Mouse (Mus musculus): Measurements from ENCODE around the gene Pcid2.
"Not testable (repeated sequence)": the region's sequence is repeated elsewhere in the genome, so short reads cannot be mapped to it uniquely, and the experiment has no call there.

The Pcid2 gene

DNA sequence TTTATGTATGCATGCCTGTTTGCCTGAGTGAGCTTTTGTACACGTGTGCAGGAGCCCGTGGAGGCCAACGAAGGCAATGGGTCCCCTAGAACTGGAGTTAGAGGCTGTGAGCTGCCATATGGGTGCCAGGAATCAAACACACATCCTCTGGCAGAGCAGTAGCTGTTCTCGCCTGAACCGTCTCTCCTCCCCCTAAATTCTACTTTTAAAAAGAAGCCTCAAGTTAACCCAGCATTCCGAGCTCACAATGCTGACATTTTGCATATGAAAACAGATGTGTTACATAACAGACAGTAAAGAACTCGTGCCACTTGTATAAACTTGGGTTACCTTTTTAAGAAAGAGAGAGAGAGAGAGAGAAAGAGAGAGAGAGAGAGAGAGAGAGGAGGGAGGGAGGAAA lies 27.7 kb downstream of the Pcid2 start:
- DNase-seq (ENCODE audit: low spot score in 2 of 2) = no peak

DNA sequence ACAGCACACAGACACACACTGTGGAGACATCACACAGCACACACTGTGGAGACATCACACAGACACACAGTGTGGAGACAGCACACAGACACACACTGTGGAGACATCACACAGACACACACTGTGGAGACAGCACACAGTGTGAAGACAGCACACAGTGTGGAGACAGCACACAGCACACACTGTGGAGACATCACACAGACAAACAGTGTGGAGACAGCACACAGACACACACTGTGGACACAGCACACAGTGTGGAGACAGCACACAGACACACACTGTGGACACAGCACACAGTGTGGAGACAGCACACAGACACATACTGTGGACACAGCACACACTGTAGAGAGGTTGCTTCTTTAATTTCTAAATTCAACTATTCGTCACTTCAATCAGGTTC lies 29.7 kb downstream of the Pcid2 start:
- DNase-seq (ENCODE audit: low spot score in 2 of 2) = not testable (repeated sequence)

DNA sequence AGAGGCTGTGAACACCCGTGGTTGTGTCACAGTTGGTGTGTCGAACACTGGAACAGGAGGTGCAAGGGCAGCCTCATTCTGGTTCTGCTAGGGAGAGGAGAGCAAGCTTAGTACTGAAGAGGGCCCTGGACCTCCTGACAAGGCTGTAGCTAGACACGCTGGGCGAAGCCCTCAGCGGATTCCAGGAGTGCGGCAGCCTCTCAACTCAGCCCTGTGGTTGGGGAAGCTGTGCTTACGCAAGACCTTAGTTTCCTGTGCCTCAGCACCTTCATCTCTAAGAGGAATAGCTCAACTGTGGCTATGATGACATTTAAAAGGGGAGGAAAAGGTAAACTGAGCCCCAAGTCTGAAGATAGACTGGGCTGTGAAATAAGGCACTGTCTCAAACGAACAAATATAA lies 30.2 kb downstream of the Pcid2 start:
- no peak for DNase-seq (ENCODE audit: low spot score in 2 of 2)

DNA sequence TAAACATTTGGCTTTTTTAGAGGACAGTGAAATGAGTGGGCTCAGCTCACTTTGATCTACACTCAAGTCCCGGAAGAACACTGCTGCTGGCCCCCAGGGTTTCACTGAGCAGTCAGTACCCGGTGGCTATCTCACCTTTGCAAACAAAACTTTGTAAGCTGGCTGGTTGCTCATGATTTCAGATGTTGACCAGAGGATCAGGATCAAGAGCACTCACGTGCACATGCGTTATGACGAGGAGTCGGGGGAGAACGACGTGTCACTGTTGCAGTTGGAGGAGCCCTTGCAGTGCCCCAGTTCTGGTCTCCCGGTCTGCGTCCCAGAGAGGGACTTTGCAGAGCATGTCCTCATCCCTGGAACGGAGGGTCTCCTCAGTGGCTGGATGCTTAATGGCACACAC lies 32.0 kb downstream of the Pcid2 start:
- DNase-seq (ENCODE audit: low spot score in 2 of 2) = no peak

DNA sequence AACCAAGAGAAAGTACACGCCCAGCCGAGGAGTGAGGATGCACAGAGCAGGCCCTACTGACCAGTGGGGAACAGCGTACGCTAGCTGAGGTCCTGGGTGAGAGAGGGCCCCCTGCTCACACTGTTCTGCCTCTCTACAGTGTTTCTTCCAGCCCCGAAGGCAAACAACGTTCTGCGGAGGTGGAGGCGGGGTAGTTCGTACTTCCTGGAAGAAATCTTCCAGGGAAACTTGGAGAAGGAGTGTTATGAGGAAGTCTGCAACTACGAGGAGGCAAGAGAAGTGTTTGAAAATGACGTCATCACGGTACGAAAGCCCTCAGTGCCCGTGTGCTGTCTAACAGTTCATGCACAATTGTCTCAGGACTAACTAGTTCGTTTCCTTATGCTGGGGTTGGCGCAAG lies 42.1 kb downstream of the Pcid2 start:
- DNase-seq (ENCODE audit: low spot score in 2 of 2) = no peak

DNA sequence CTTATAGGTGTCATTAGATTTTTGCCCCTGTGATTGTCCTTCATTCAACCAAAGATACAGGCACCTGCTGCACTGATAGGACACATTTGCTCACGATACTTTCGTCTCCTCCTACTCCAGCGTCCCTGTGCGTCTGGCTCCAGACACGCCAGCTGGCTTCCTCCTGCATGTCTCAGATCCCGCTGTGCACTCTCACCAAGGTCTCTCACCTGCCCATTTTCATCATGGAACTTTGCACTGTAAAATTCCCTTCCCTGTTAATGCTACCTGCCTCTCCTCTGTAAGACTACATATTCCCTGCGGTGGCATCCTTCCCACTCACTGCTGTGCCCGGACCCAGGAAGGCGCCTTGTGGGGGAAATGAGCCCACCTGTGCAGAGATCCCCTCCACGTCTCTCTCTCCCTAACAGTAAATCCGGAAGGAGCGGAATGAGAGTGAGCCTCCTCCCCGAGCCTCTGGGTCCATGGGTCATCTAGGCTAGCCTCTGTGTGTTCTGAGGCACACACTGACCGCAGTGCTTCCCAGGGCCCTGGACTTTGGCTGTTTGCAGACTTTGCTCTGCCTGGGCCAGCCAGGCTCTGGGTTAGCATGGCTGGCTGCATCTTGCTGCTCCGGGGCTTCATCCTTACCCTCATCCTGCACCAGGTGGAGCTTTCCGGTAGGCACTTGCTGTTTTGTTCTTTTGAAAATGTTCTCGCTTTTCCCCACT lies 44.7 kb downstream of the Pcid2 start, which contains the start of gene Proz:
Gene Proz (plus strand): TSS at position 474 of the 710 bp plus-strand sequence.
- DNase-seq (ENCODE audit: low spot score in 2 of 2) = no peak

DNA sequence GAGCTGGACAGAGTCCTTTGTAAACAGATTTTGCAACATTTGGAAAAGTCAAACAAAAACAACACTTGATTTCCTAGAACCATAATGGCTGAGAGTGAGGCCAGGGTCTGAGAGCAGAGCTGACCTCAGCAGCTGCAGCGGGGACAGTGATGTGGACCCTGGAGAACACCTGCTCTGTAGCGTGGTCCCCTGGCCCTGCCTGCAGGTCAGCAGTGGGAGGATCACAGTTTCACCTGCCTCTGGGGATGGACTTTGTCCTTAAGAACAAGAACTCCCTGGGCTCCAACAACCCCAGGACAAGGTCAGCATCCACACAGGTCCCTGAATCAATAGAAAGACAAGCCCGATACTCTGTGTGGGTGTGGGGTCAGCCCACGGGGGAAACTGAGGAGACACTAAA lies 47.9 kb downstream of the Pcid2 start:
- DNase-seq (ENCODE audit: low spot score in 2 of 2) = no peak

DNA sequence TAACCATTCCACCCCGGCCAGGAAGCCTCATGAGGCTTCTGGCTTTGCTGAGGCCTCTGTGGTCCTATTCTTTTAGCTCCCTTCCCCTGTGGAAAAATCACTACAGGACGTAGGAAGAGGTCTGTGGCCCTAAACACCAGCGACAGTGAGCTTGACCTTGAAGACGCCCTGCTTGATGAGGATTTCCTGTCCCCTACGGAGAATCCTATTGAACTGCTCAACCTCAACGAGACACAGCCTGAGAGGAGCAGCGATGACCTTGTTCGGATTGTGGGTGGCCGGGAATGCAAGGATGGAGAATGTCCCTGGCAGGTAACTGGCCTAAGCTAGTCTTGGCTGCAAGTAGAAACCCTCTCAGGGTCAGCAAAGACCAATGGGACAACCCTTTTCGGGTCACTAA lies 54.7 kb downstream of the Pcid2 start:
- DNase-seq (ENCODE audit: low spot score in 2 of 2) = no peak

DNA sequence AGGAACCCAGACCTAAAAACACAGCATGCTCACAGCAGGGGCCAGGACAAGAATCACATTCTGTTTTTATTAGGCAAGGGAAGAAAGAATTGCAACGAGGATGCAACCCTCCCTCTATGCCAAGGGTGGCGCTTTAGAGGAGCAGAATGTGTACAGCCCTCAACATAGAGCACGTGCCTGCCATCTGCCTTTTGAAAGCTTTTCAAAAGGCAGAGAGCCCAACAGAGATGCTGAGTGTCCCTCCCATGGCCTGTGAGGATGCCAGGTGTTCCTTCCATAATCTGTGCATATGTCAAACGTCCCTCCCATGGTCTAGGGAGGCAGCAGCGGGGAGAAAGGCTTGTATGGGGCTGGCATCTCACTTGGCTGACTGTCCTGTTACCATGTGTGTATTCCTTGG lies 57.6 kb downstream of the Pcid2 start:
- no peak for DNase-seq (ENCODE audit: low spot score in 2 of 2)

DNA sequence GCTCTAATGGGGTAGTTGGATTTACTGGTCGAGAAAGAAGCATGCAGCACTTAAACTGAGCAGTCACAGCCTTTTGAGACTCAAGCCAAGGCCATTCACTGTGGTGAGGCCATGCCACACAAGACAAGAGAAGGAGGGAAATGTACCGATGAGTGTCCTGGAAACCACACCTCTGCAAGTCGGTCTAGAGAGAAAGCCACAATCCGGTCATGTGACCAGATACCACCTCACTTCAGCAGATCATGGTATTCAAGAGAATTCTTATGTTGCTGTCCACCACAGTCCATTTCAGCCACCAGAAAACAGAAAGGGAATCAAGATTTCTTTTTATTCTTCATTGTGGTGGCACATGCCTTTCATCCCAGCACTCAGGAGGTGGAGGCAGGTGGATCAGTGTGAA lies 63.8 kb downstream of the Pcid2 start:
- DNase-seq (ENCODE audit: low spot score in 2 of 2) = no peak

DNA sequence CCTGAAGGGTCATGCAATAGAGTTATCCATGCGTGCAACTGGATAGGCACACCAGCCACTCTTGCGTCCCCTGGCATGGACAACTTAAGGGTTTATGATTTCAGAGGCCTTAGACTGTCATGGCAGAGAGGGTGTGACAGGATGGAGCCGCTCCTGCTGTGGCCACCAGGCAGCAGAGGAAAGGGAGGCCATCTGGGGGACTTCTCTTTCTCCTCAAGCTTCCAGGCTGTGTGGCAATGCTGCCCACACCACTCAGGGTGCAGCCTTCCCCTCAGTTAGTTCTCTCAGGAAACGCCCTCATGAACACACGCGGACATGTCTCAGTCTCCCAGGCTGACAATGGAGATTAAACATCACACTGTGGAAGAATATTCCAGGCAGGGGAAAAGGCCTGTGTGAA lies 66.2 kb downstream of the Pcid2 start:
- DNase-seq (ENCODE audit: low spot score in 2 of 2) = no peak

DNA sequence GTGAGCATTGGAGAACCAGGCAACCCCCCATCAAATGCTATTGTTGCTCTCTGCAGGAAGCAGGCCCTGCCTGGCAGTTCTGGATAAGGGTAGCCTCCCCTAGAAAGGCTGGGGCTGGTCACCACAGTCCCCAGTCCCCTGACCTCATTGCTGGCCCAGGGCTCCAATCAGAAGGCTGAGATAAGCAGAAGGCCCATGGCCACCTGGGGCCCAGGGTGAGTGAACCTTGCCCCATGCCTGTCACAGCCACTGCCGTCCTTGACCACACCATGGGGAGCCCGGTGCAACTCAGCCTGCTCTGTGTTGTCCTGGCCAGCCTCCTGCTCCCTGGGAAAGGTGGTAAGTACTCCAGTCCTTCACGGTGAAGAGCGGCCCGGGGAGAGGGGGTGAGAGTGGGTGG lies 67.7 kb downstream of the Pcid2 start:
- no peak for DNase-seq (ENCODE audit: low spot score in 2 of 2)

DNA sequence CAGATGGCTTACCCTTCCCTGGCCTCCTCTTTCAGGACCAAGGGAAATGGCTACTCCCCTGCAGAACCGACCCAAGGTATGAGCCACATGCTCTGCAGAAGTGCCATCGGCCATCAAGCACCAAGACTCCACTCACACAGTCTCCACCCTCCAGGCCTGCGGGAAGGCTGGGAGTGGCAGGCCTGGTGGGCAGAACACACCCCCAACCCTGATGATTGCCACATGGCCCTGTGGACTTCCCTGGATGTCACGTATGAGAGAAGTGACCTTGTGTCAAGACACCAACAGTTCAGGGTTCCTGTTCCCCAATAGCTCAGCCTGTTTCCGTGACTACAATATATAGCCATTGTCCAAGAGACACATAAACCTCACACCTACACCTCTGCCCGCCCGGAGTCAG lies 68.2 kb downstream of the Pcid2 start, which contains the start of gene F10:
Gene F10 (plus strand): TSS at position 294 of the 400 bp plus-strand sequence.
- DNase-seq (ENCODE audit: low spot score in 2 of 2) = no peak

DNA sequence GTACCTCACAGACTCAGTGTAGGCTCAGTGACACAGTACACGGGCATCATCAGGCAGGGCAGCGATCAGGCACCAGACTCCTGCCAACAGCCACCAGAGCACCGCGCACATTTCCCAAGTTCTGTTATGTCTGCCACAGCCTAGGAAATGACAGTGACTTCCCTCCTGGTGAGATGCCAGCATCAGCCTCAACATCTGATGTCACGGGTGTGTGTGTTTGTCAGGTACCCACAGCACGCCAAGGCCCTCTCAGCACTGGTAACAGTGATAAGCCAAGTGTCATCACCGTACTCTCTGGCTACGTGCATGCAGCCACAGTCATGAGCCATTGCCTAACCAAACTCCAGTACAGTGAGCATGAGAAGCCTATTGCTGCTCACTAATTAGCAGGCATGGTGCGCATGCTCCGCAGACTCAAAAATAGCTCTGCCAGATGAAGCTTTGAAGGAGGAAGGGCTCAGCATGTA lies 68.9 kb downstream of the Pcid2 start:
- DNase-seq (ENCODE audit: low spot score in 2 of 2) = no peak

DNA sequence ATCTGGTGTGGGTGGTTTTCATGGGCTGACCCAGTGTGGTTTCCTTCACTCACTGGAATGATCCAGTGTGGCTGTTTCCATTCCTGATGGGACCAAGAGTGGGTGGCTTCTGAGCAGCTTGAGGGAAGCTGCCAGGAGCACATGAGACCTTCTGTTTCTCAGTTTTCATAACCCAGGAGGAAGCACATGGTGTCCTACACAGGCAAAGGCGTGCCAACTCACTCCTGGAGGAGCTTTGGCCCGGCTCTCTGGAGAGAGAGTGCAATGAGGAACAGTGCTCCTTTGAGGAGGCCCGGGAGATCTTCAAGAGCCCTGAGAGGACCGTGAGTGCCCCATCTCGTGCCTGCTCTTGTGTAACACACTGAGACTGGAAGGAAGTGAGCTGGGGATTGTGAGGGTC lies 76.8 kb downstream of the Pcid2 start:
- no peak for DNase-seq (ENCODE audit: low spot score in 2 of 2)

DNA sequence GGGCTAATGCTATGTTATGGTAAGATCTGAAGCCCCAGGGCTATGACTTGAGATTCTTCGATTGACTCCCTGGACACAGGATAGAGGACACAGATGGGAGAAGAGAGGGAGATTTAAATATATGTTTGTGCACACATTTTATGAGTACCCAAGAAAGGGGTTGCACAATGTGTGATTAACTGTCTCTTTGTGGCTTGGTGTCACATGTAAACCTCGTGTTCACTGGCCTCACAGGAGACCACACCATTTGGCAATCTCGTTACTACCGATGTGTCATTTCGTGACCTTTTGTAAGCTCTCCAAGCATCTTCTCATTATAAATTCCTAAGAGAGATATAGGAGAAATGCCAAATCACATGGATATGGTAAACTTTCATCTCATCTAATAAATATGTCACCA lies 77.6 kb downstream of the Pcid2 start:
- DNase-seq (ENCODE audit: low spot score in 2 of 2) = no peak

All from spleen, postnatal 14 days (tissue).